Mouse (Mus musculus) T-cell, adult 2 months (primary cell): ENCODE data around the gene Aldh3a2.
"Not testable (repeated sequence)": the region's sequence is repeated elsewhere in the genome, so short reads cannot be mapped to it uniquely, and the experiment has no call there.

Experiments used
- DNase-seq: peaks from one replicate; pipeline ENCODE4 v3.0.0; 2022; ENCODE audit warnings: low spot score

Gene Aldh3a2

GRCm38 (mm10) chr11:61174291-61174820 is 92.9 kb downstream of the Aldh3a2 start:
- DNase-seq = peak; percentile 41

DNA sequence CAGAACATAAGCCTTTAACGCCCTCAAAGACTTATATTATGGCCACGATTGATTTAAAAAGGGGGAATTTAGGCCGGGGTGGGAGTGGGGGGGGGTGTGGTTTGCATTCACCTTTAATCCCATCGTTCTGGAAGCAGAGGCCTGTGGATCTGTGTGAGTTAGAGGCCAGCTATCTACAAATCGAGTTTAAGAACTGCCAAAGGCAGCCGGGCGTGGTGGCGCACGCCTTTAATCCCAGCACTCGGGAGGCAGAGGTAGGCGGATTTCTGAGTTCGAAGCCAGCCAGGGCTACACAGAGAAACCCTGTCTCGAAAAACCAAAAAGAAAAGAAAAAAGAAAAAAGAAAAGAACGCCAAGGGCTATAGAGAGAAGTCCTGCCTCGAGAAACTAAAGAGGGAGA is 93.8 kb downstream of the Aldh3a2 start:
- not testable (repeated sequence) for DNase-seq
